Mouse (Mus musculus) E14TG2a.4 (cell line): Measurements from ENCODE around the gene Slc12a4.
"Not testable (repeated sequence)": the region's sequence is repeated elsewhere in the genome, so short reads cannot be mapped to it uniquely, and the experiment has no call there.

ENCODE experiments used
- H3K27me3 ChIP-seq: 2 replicates; pipeline ENCODE4 v1.6.1; 2014; ENCODE audit warnings: low read length, control low read depth; ENCODE audit not compliant: insufficient read depth
- H3K36me3 ChIP-seq: 2 replicates; pipeline ENCODE4 v1.6.1; 2014; ENCODE audit warnings: low read length, control low read depth; ENCODE audit not compliant: insufficient read depth
- H3K4me1 ChIP-seq: replicated peaks from 2 replicates; pipeline ENCODE4 v1.6.1; 2014; ENCODE audit warnings: low read depth, low read length, control low read depth
- H3K4me3 ChIP-seq: replicated peaks from 2 replicates; pipeline ENCODE4 v1.5.1; 2014; ENCODE audit warnings: mild to moderate bottlenecking, low read length
- H3K9me3 ChIP-seq: 2 replicates; pipeline ENCODE4 v1.6.1; 2014; ENCODE audit warnings: low read length, control low read depth
- CTCF ChIP-seq: conservative IDR thresholded peaks from 2 replicates; pipeline ENCODE4 v1.5.1; 2014; ENCODE audit warnings: low read length
- NANOG ChIP-seq: IDR thresholded peaks from 2 replicates; pipeline ENCODE4 v1.6.1; 2014; ENCODE audit warnings: borderline replicate concordance, low read length, mixed read lengths
- POU5F1 ChIP-seq: IDR thresholded peaks from 2 replicates; pipeline ENCODE4 v1.6.1; 2014; ENCODE audit warnings: low read length, borderline replicate concordance

Gene Slc12a4

DNA sequence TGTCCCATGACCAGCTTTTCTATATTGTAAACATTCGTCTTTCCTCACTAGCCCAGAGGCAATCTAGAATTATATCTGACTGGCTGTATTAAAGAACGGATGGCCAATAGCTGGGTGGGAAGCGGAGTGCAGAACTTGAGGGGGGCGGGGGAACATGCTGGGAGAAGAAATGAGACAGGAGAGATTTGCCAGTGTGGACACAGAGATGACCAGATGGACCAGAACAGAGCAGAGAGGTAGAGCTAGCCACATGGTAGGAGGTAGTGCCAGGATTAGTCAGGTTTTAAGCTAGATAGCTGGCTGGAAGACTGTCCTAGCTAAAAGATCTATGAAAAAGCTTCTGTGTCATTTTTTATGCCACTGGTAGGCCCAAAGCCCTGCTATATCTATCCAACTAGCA is 36.0 kb upstream of the Slc12a4 start:
- Histone ChIP-seq H3K4me3 (no peak overlapping the region), H3K9me3 (no peaks in the 10 kb centered on the region), H3K36me3 (no peaks in the 10 kb centered on the region), H3K4me1 (no peaks in the 10 kb centered on the region), H3K27me3 (peaks cover 8% of the 10 kb centered on the region)
- TF ChIP-seq POU5F1: no peak
- TF ChIP-seq NANOG: no peak
- TF ChIP-seq CTCF: no peak

DNA sequence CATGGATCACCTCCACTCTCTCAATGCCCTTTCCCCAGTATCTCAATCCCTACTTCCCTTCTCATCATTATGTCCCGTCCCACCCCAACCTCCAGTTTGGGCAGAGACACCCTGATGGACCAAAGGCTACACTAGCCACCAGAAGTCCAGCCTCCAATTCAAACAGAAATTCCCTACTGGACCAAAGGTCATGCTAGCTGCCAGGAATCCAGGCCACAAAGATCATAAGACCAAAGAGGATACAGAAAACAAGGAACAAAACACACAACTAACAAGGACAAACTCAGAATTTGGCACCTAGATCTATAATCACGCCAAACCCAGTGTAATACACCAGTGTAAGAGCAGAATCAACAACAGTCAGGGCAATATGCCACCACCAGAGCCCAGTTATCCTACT is 33.1 kb upstream of the Slc12a4 start:
- no peaks in the 10 kb centered on the region for H3K36me3 ChIP-seq
- TF ChIP-seq CTCF: no peak
- TF ChIP-seq POU5F1: no peak
- TF ChIP-seq NANOG: no peak
- H3K4me3 ChIP-seq: no peak overlapping the region
- H3K27me3 ChIP-seq: peaks cover 18% of the 10 kb centered on the region
- H3K4me1 ChIP-seq: peaks cover 9% of the 10 kb centered on the region; the same call in 1 of the 2 replicates
- H3K9me3 ChIP-seq: no peaks in the 10 kb centered on the region

DNA sequence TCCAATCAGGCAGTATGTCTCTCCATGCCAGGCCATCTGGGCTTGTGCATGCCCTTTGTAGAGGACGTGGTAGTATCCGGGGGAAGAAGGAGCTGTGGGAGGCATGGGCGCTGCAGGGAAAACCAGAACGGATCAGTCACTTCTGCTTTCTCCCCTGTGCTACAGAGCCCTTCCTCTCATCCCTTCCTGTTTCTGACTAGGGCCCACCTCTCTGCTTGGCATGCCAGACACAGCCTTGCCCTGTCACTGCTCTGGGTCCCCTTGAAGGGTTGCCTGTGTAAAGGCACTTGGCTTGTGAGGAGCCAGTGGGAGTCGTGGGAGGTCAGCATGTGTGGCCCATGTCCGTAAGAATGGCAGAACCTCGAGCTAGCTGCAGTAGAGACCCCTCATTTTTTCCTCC is 30.5 kb upstream of the Slc12a4 start:
- Histone ChIP-seq H3K27me3 (peaks cover 12% of the 10 kb centered on the region), H3K4me1 (peaks cover 12% of the 10 kb centered on the region; the same call in 1 of the 2 replicates), H3K36me3 (no peaks in the 10 kb centered on the region), H3K4me3 (peak overlapping the region; percentile 17; the same call in 1 of the 2 replicates), H3K9me3 (no peaks in the 10 kb centered on the region)
- TF ChIP-seq CTCF (no peak), POU5F1 (no peak), NANOG (no peak)

DNA sequence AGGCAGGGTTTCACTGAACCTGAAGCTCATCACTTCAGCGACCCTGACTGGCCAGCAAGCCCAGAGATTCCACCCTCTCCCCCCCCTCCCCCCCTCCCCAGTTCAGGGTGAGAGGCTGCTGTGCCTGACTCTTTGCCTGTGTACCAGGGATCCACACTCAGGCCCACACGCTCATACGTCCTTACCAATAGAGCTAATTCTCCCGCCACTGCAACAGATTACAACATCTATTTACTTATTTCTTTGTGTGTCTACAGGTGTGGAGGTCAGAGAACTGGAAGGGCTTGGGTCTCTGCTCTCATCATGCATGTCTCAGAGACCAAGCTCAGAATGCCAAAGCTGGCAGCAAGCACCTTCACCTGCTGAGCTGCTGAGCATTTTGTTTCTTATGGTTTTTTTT is 27.3 kb upstream of the Slc12a4 start:
- H3K27me3 ChIP-seq: peaks cover 32% of the 10 kb centered on the region
- no peak for TF ChIP-seq POU5F1
- TF ChIP-seq CTCF: no peak
- no peak for TF ChIP-seq NANOG
- no peaks in the 10 kb centered on the region for H3K9me3 ChIP-seq
- H3K4me1 ChIP-seq: peaks cover 23% of the 10 kb centered on the region
- H3K4me3 ChIP-seq: no peak overlapping the region
- no peaks in the 10 kb centered on the region for H3K36me3 ChIP-seq

DNA sequence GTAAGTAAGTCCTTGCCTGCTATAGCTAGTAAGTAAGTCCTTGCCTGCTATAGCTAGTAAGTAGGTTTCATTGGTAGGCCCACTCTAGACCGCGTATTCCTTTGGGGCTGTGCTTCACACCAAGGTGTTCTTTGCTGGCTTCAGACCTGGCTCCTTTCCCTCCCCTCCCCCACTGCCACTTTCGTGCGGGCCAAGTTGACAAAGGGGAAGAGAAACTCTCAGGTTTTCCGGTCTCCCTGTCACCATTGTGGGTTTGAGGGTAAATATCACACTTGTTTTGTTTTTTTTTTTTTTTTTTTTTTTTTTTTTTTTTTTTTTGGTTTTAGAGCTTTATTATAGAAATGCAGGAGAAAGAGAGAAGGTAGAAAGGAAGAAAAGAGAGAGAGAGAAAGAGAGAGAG is 26.6 kb upstream of the Slc12a4 start:
- TF ChIP-seq POU5F1 (no peak), CTCF (no peak), NANOG (no peak)
- Histone ChIP-seq H3K36me3 (no peaks in the 10 kb centered on the region), H3K4me1 (peaks cover 23% of the 10 kb centered on the region), H3K9me3 (no peaks in the 10 kb centered on the region), H3K27me3 (peaks cover 32% of the 10 kb centered on the region), H3K4me3 (no peak overlapping the region)

DNA sequence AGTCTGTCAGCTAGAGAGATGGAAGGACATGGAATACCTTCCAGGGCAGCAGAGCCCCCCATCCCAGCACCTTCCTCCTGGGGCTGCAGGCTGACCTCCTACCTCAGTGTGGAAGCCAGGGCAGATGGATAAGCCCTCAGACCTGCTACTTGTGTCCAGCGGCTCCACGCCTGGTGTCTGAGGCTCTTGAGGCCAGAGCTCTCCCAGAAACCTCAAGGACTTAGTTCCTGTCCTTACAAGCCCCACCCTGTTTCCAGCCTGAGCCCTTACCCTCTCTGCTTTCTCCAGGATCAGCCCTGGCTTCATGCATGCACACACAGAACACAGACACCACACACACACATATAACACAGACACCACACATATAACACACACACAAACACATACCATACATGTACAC is 25.6 kb upstream of the Slc12a4 start:
- Histone ChIP-seq H3K9me3 (no peaks in the 10 kb centered on the region), H3K27me3 (peaks cover 32% of the 10 kb centered on the region), H3K4me3 (no peak overlapping the region), H3K4me1 (peaks cover 23% of the 10 kb centered on the region), H3K36me3 (no peaks in the 10 kb centered on the region)
- TF ChIP-seq CTCF (no peak), POU5F1 (no peak), NANOG (no peak)

DNA sequence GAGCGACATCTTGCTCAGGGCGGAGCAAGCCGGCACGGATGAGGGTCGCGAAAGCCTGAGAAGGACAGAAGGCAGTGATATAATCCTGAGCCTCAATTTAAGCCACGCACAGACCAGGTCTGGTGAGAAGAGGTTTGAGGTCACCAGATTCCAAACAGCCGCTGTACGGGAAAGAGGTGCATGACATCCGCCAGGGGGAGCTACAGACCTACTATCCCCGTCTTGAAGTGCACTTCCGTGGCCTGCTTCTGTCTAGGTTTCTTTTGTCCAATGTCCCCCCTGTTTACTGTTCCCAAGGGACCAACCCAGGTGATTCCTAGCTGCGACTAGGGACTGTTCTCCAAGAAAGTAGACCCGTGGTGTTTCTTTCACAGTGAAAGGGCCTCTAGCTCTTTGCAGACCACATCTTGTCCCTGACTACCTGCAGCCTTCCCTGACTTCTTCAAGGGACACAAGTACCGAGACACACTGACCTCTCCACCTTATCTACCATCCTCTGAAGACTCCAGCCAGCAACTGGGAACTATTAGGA is 25.0 kb upstream of the Slc12a4 start, which contains the start of gene Dus2:
Dus2 (plus strand) TSS at position 482 of the 532 bp plus-strand sequence.
- peaks cover 23% of the 10 kb centered on the region for H3K4me1 ChIP-seq
- peak within 1 kb of the TSS; percentile 45 for H3K4me3 ChIP-seq
- TF ChIP-seq CTCF (peak; percentile 77), POU5F1 (no peak)
- H3K27me3 ChIP-seq: peaks cover 29% of the 10 kb centered on the region
- no peaks in the 10 kb centered on the region for H3K9me3 ChIP-seq
- no peaks in the 10 kb centered on the region for H3K36me3 ChIP-seq

DNA sequence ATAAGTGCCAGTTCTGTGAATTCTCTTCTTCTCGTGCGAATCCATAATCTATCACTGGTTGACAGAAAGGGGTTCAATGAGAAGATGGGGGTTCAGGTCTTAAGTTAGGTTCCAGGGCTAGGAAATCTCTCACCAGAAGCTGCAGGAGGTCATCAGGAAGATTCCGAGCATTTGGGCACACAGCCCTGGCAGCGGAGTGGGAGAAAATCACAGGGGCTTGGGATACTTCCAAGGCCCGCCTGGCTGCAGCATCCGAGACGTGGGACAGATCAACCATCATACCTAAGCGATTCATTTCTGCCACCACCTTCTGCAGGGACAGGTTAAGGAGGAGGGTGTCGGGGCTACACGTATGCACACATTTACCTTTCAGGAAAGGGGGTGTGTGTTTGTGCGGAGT is 22.6 kb upstream of the Slc12a4 start:
- no peak for TF ChIP-seq CTCF
- TF ChIP-seq NANOG: no peak
- H3K27me3 ChIP-seq: peaks cover 26% of the 10 kb centered on the region
- H3K9me3 ChIP-seq: no peaks in the 10 kb centered on the region
- no peaks in the 10 kb centered on the region for H3K36me3 ChIP-seq
- H3K4me3 ChIP-seq: no peak overlapping the region
- H3K4me1 ChIP-seq: peaks cover 30% of the 10 kb centered on the region

DNA sequence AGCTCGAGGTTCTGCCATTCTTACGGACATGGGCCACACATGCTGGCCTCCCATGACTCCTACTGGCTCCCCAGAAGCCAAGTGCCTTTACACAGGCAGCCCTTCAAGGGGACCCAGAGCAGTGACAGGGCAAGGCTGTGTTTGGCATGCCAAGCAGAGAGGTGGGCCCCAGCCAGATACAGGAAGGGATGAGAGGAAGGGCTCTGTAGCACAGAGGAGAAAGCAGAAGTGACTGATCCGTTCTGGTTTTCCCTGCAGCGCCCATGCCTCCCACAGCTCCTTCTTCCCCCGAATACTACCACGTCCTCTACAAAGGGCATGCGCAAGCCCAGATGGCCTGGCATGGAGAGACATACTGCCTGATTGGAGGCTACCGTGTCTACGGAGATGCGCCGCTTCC is 17.5 kb upstream of the Slc12a4 start:
- peaks cover 16% of the 10 kb centered on the region for H3K4me1 ChIP-seq
- H3K9me3 ChIP-seq: peaks cover 27% of the 10 kb centered on the region
- H3K4me3 ChIP-seq, H3K27me3 ChIP-seq, H3K36me3 ChIP-seq: not testable (repeated sequence)
